Mouse (Mus musculus) adrenal gland, postnatal 25 days (tissue): ENCODE data around the gene Zfp786. TPM values are rescaled to one million over a fixed set of nuclear protein-coding genes. Genes with fewer than 3 reads are reported as not detected.
"Not testable (repeated sequence)": the region's sequence is repeated elsewhere in the genome, so short reads cannot be mapped to it uniquely, and the experiment has no call there.

Experiments used
- DNase-seq: peaks from one replicate; pipeline ENCODE4 v3.0.0; 2021; ENCODE audit warnings: mixed read lengths
- microRNA-seq, 2 experiments: library from miRNA; unstranded; fragments of <30 nt; microRNA quantifications; one replicate each; pipeline ENCODE4 v1.2.0; 2021
- total RNA-seq: library from RNA; stranded (reverse); gene quantifications from 2 replicates; pipeline ENCODE4 v1.2.3, GENCODE M21; 2021

The Zfp786 gene
- total RNA-seq, 1 experiment from 2014 or later: 2.9 TPM

DNA sequence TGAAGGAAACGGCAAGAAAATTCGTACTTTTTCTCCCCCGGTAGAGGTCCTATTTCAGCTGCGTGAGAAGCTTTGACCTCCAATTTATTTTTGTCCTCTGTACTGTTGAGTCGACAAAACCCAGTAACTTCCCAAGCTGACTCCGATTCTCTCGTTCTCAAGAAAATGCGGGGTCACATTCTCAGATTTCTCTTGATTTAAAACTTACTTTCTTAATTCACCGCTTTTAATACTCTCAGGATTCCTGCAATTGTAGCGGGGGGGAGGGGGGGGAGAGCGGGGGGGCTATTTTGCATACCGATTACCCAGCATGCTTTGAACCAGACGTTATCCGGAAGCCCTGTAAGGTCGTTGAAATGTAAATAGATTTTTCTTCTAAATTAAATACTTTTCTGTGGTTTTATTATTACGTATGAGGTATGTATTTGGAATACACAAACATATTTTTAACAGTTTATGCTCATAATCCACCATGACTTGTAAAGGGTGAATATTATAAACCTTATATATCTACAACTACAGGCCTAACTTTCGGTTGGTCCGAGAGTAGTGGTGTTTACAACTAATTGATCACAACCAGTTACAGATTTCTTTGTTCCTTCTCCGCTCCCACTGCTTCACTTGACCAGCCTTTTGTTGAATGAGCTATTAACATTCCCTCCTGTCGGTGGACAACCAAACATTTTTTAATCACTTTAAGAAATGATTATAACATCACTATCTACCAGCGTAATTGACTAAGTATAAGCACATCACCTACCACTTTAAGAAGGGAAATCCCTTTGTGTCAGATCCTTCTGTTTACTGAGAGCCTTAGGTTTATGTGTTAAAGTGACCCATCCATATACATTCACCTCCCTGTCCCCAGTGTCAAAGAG, 49.3 kb downstream of the Zfp786 start:
- no peak for DNase-seq

DNA sequence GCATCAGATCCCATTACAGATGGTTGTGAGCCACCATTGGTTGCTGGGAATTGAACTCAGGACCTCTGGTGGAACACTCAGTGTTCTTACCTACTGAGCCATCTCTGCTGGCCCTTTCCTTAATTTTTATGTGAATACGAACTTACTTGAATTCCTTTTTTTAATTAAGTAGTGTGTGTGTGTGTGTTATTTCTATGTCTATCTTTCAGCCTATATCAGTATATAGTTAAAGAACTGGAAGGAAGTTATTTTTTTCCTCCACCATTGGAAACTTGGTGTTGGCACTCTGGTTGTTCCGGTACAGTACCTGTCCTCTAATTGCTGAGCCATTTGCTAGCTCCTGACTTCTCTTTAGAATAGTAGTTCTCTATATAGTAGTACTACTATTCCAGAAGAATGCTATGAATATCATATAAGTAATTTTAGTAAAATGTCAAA, 50.1 kb downstream of the Zfp786 start:
- no peak for DNase-seq

DNA sequence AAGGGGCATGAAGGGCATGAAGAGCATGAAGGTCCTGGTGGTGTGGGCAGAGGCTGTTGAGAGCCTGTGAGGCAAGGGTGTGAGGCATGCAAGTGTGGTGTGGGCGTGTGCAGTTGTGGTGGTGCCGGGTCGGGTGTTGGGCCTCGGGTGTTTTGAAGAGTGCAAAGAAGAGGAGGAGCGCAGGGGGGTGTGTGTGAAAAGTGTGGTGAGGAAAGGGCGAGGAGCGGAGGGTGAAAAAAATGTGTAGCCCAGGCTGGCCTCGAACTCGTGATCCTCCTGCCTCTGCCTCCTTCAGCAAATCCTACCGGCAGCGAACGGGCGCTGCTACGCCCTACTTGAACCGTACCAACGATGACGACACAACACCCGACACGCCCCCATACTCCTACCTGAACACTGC, 58.9 kb downstream of the Zfp786 start:
- not testable (repeated sequence) for DNase-seq

DNA sequence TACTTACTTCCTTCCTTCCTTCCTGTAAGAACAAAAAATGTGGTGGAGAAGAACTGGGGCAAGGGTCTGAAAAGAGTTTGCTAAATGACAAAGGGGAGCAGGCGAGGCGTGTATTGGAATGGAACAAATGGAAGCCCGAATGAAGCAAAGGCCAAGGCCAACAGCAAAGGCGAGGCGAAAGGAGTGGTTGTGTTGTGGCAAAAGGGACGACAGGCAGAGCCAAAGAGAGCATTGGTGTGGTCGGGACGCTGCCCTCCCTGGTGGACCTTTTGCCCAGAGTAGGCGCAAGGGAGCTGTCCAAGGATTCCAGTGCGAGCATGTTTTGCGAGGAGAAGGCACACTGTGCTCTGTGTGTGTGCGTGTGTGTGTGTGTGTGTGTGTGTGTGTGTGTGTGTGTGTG, 59.6 kb downstream of the Zfp786 start:
- not testable (repeated sequence) for DNase-seq

DNA sequence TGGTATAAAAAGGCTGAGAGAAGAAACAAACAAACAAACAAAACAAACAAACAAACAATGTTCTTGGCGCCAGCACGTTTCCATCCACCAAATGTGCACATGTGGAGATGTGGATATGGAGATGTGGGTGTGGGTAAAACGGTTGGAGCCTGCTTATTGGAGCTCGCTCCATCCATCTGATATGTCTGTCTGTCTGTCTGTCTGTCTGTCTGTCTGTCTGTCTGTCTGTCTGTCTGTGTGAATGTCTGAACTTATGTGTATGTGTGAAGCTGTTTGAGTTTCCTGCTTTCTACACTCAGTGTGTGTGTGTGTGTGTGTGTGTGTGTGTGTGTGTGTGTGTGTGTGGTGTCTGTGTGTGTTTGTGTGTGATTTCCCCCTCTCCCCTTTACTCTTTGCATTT, 60.8 kb downstream of the Zfp786 start:
- DNase-seq: not testable (repeated sequence)

Small RNA genes within 50 kb of the gene (microRNA-seq; reads per million reads assigned to microRNA genes)
- gene Mir704: 0 reads per million in 2 experiments

Other genes with a start within 250 kb of the Zfp786 start
- gene Ezh2, start 235.5 kb downstream of the Zfp786 start, total RNA-seq: 27.0 and 29.9 TPM in 2 replicates
- gene Pdia4, start 17.4 kb downstream of the Zfp786 start, total RNA-seq: 86.2 and 93.9 TPM in 2 replicates
- gene Zfp398, start 4.8 kb upstream of the Zfp786 start, total RNA-seq: 16.7 and 19.4 TPM in 2 replicates
- 13.2 and 15.6 TPM in 2 replicates for gene Zfp282, start 46.3 kb upstream of the Zfp786 start, total RNA-seq
- 18.9 and 19.2 TPM in 2 replicates for gene Zfp212, start 89.6 kb upstream of the Zfp786 start, total RNA-seq
- gene Zfp956, start 122.5 kb upstream of the Zfp786 start, total RNA-seq: 7.9 and 9.0 TPM in 2 replicates
- gene Zfp777, start 218.0 kb upstream of the Zfp786 start, total RNA-seq: 27.1 and 28.2 TPM in 2 replicates